Mouse (Mus musculus): ENCODE data around the gene Gm21173. TPM values are rescaled to one million over a fixed set of nuclear protein-coding genes. Genes with fewer than 3 reads are reported as not detected.
"Not testable (repeated sequence)": the region's sequence is repeated elsewhere in the genome, so short reads cannot be mapped to it uniquely, and the experiment has no call there.

Gene Gm21173
- not detected in 2 replicates for polyA plus RNA-seq (2015; fragmentation: Nextera tagmentation; extraction: Ambion mirVana)

DNA sequence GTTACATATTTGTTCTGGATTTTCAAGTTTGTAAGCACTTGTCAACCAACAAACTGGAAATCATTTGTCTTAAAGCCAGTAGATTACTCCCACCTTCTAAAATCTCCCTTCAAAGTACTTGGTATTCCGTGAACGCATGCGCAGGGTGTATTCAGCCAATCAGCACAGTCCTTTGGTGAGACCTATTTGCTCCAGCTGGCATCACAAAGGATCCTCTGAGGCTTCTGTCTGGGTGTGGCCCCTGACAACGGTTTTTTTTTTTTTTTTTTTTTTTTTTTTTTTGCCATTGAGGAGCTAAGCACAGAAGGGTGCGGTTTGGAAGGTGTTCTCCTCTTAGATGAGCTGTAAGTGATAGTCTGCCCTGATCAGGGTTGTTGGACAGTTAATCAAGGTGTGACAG lies at the start of gene Gm21173:
Gene Gm21173, plus strand, starts transcription at position 301 of the 400 bp plus-strand sequence.
- H3K9me3 ChIP-seq (ENCODE audit: control insufficient read depth, low read length); H3K27me3 ChIP-seq (ENCODE audit: control insufficient read depth, insufficient read depth, low read length); H3K9ac ChIP-seq (ENCODE audit: low read length); ATAC-seq (ENCODE audit: low FRiP score, low TSS enrichment); H3K4me1 ChIP-seq (replicated peaks; ENCODE audit: control insufficient read depth, insufficient read depth); H3K27ac ChIP-seq (replicated peaks); H3K4me2 ChIP-seq (replicated peaks; ENCODE audit: low read depth); H3K36me3 ChIP-seq (ENCODE audit: control insufficient read depth, insufficient read depth, low read length); DNase-seq (ENCODE audit: low spot score); H3K4me3 ChIP-seq (ENCODE audit: low read depth, low read length): not testable (repeated sequence)
- no CpG with 5 or more reads among the region's 5 CpGs for WGBS

Data from stomach, postnatal 0 days (tissue).